Mouse (Mus musculus) E14TG2a.4 (cell line): Measurements from ENCODE around the gene Crmp1.

Experiments used
- CTCF ChIP-seq: conservative IDR thresholded peaks from 2 replicates; pipeline ENCODE4 v1.5.1; 2014; ENCODE audit warnings: low read length
- NANOG ChIP-seq: IDR thresholded peaks from 2 replicates; pipeline ENCODE4 v1.6.1; 2014; ENCODE audit warnings: borderline replicate concordance, low read length, mixed read lengths

GRCm38 (mm10) chr5:37244666-37245242, 3.0 kb downstream of the Crmp1 start:
- TF ChIP-seq CTCF, result no peak
- TF ChIP-seq NANOG, result no peak
